Mouse (Mus musculus): ENCODE data around the gene Gm20388. TPM values are rescaled to one million over a fixed set of nuclear protein-coding genes. Genes with fewer than 3 reads are reported as not detected.

Gm20388 gene
- total RNA-seq, 2 experiments from 2014 or later = 18.5 to 23.8 TPM

- no peak for ATAC-seq (replicated peaks; ENCODE audit: poor library complexity, severe bottlenecking)
These were observed 1643.3 kb downstream of the Gm20388 start for GRCm38 (mm10) chr8:121553831-121554475.

- no peak for ATAC-seq (replicated peaks; ENCODE audit: poor library complexity, severe bottlenecking)
These were observed 1647.1 kb downstream of the Gm20388 start for GRCm38 (mm10) chr8:121557746-121558145.

- no peak for ATAC-seq (replicated peaks; ENCODE audit: poor library complexity, severe bottlenecking)
These were observed 1647.9 kb downstream of the Gm20388 start for GRCm38 (mm10) chr8:121558538-121558937.

GRCm38 (mm10) chr8:121559801-121560200 lies 1649.2 kb downstream of the Gm20388 start:
- no peak for ATAC-seq (replicated peaks; ENCODE audit: poor library complexity, severe bottlenecking)

- ATAC-seq (replicated peaks; ENCODE audit: poor library complexity, severe bottlenecking) = no peak
These were observed 1649.9 kb downstream of the Gm20388 start for GRCm38 (mm10) chr8:121560432-121561100.

- ATAC-seq (replicated peaks; ENCODE audit: poor library complexity, severe bottlenecking) = no peak
These were observed 1651.2 kb downstream of the Gm20388 start for GRCm38 (mm10) chr8:121561636-121562345.

GRCm38 (mm10) chr8:121562941-121563351 lies 1652.3 kb downstream of the Gm20388 start:
- no peak for ATAC-seq (replicated peaks; ENCODE audit: poor library complexity, severe bottlenecking)

GRCm38 (mm10) chr8:121563701-121564100 lies 1653.1 kb downstream of the Gm20388 start:
- no peak for ATAC-seq (replicated peaks; ENCODE audit: poor library complexity, severe bottlenecking)

- ATAC-seq (replicated peaks; ENCODE audit: poor library complexity, severe bottlenecking) = no peak
These were observed 1657.7 kb downstream of the Gm20388 start for GRCm38 (mm10) chr8:121568321-121568720.

GRCm38 (mm10) chr8:121570335-121570734 lies 1659.7 kb downstream of the Gm20388 start:
- peak; percentile 91 for ATAC-seq (replicated peaks; ENCODE audit: poor library complexity, severe bottlenecking)

- ATAC-seq (replicated peaks; ENCODE audit: poor library complexity, severe bottlenecking) = peak; percentile 3; the same call in 1 of the 2 replicates
These were observed 1660.2 kb downstream of the Gm20388 start for GRCm38 (mm10) chr8:121570801-121571200.

- ATAC-seq (replicated peaks; ENCODE audit: poor library complexity, severe bottlenecking) = no peak
These were observed 1661.5 kb downstream of the Gm20388 start for GRCm38 (mm10) chr8:121572121-121572520.

- ATAC-seq (replicated peaks; ENCODE audit: poor library complexity, severe bottlenecking) = peak; percentile 25
These were observed 1662.6 kb downstream of the Gm20388 start for GRCm38 (mm10) chr8:121573275-121573674.

GRCm38 (mm10) chr8:121575661-121576060 lies 1665.0 kb downstream of the Gm20388 start:
- no peak for ATAC-seq (replicated peaks; ENCODE audit: poor library complexity, severe bottlenecking)

GRCm38 (mm10) chr8:121577751-121578675 lies 1667.4 kb downstream of the Gm20388 start:
- peak; percentile 30 for ATAC-seq (replicated peaks; ENCODE audit: poor library complexity, severe bottlenecking)

- ATAC-seq (replicated peaks; ENCODE audit: poor library complexity, severe bottlenecking) = peak; percentile 72
These were observed 1668.2 kb downstream of the Gm20388 start, which contains the start of gene Fbxo31 for GRCm38 (mm10) chr8:121578676-121579451. Gene Fbxo31, minus strand, starts transcription at chr8:121578806.

- peak; percentile 42 for ATAC-seq (replicated peaks; ENCODE audit: poor library complexity, severe bottlenecking)
These were observed 1669.8 kb downstream of the Gm20388 start for GRCm38 (mm10) chr8:121580465-121580864.

GRCm38 (mm10) chr8:121583653-121584052 lies 1673.0 kb downstream of the Gm20388 start:
- ATAC-seq (replicated peaks; ENCODE audit: poor library complexity, severe bottlenecking) = no peak

- no peak for ATAC-seq (replicated peaks; ENCODE audit: poor library complexity, severe bottlenecking)
These were observed 1674.1 kb downstream of the Gm20388 start for GRCm38 (mm10) chr8:121584730-121585129.
